Mouse (Mus musculus) cerebellum, adult 11 months (tissue): ENCODE data around the gene Atoh8.

ENCODE experiments used
- DNase-seq: peaks from one replicate; pipeline ENCODE4 v3.0.0; 2022

The Atoh8 gene

GRCm38 (mm10) chr6:72235098-72235806, at the start of gene Atoh8:
Gene Atoh8, minus strand, starts transcription at chr6:72235577.
- peak; percentile 60 for DNase-seq

GRCm38 (mm10) chr6:72283914-72284313, 48.5 kb upstream of the Atoh8 start:
- DNase-seq, result no peak

DNA sequence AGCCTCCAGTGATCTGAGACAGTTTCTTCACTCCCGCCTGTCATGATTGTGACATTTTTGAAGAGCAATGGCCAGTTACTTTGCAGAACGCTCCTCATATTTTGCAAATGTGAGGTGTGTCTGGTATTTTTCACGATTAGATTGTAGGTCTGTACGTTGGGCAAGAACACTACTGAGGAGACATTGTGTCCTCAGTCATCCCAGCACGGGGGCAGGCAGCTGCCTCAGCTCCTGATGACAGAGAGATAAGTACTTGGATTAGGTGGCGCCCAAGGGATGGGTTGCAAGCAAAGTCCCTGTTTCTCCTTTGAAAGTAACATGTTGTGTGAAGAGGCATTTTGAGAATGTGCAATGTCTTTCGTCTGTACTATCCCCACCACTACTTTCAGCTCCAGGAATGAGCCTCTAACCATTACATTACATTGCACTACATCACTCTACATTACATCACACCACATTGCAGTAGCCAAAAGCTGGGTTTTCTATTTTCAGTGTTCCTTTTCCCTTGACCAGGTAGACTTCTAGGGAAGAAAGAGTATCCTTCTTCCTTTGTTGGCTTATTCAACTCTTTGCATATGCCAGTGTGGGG, 45.1 kb upstream of the Atoh8 start:
- no peak for DNase-seq

DNA sequence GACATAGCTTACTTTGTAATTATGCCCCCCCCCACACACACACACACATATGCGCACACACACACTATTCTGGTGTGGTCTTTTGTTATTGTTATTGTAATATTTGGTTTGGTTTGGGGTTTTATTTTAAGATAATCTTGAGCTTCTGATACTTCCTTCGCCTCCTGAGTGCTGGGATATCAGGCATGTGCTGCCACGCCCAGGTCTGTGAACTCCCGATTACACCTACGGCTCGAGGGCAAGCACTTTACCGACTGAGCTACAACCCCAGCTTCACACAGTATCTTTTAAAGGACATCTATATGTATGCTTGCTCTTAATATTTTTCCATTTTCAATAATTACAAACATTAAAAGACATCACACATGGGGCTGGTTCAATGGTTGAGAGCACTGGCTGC, 44.1 kb upstream of the Atoh8 start:
- DNase-seq, result no peak

DNA sequence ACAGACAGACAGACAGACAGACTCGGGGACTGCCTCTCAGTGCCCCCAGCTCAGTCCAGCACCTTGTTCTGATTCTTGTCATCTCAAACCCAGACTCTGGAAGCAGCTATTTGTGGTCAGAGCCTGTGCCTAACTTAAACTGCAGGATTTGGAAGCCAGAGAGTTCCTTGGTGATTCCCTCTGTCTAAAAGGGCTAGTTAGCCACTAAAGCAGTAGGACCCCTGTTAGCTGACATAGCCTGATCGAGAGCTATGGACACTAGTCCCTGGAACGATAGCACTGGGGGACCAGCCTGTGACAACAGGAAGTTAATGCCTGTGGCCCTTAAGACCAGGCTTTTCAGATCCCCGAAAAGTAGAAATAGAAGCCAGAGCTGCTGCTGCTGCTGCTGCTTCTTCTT, 43.5 kb upstream of the Atoh8 start:
- DNase-seq, result no peak

DNA sequence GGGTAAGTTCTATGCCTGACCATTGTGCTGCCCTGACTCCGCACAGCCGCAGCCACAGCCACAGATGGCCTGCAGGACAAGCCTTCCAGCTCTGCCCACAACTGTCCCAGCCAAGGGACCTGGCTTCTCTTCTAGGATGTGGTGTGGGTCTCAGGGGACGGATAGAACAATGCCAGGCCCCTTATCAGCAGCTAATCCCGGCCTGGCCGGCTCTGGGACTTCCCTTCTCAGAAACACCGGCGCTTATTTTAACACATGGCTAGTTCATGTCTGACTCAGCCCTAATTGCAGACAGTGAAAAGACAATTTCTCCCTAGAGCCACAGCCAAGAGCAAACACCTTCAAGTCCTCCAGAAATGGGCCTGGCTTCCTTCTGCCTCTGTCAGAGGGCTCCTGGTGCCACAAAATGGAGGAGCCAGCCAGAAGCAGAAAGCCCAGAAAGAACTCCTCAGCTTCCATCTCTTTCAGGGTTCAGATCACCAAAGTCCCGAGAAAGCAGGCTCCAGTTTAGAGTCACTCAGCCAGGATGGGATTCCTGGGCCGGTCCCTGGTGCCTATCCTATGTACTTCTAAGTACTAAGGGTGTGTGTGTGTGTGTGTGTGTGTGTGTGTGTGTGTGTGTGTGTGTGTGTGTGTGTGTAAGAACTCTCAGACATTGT, 42.3 kb upstream of the Atoh8 start:
- no peak for DNase-seq

DNA sequence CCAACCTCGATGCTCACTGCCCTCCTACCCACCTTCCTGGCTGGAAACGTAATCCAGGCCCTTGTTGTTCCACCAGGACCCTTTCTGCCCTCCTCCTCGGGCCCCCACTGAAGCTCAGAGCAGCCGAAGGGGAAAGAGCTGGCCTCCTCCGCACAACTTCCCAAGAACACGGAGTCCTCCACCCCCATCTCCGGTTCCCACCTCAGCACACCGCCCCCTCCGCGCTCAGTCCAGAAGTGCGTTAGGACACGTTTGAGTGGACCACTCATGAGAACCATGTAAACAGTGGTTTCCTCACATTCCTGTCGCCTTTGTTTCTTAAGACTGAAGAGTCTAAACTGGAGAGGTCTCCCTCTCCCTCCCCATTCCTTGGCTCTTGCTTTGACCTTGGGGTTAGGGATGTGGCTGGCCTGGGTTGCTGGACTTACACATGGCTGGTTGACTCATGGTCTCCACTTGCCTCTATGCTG, 41.6 kb upstream of the Atoh8 start:
- DNase-seq, result no peak

GRCm38 (mm10) chr6:72276141-72276540, 40.8 kb upstream of the Atoh8 start:
- no peak for DNase-seq

GRCm38 (mm10) chr6:72275527-72275926, 40.1 kb upstream of the Atoh8 start:
- DNase-seq, result no peak

GRCm38 (mm10) chr6:72273153-72273552, 37.8 kb upstream of the Atoh8 start:
- no peak for DNase-seq

DNA sequence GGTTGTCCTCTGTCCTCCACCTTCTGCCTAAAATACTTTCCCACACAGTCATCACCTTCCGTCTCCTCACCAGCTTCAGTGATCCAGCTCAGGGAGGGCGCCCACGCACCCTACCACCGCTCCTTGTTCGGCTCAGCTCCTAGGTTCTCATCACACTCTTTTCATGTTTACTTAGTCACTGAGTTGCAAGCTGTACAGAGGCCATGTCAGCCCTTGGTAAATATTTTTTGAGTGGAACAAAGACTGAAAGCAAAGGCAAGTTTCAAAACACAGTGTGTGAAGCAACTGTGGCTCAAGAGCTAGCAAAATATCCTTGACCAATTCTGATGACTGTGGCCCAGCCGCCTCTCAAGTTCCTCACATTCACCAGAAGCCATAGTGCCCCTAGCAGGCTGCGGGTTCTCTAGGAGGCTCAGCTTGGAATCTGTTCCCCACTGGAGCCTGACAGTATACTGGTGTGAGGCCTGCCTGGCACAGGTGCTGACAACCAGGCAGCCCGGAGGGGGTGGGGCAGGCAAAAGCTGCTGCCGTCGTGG, 36.9 kb upstream of the Atoh8 start:
- no peak for DNase-seq

DNA sequence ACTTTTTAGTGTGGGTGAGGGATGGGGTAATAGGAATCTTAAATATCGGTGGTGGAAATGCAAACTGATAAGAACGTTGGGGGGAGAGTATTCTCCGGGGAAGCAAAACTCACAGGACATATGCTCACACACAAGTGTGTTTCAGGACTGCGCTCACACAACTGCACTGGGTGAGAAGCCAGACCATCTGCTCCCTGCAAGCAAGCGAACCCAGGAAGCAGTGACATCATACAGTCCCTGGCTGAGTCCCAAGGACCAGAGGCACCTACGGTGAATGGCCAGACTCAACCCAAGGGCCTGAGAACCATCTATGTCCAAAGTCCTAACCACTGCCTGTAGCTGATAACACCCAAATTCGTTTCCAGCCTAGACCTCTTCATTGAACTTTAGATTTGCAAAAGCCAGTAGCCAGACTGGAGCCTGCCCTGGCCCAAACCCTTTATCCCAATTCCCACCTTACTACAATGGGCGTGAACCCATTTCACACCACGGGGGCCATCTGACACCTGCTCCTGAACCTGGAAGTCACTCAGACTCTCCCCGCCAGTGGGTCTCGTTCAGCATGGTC, 35.7 kb upstream of the Atoh8 start:
- peak; percentile 78 for DNase-seq

DNA sequence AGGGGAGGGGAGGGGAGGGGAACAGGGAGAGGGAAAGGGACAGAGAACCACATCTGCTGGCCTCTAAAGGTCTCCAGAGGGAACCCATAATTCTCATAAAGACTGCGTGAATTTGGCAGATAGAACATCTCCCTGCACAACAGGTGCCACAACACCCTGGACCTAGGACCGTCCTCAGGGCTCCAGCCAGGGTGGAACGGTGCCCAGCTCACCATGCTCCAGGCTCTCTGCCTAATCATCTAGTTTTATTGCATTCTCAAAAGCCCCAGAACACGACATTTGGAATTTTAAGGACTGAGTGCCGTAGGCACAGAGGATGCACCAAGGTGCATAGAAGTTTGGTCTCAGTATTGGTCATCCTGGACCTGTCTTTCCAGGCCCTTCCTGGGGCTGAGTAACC, 34.9 kb upstream of the Atoh8 start:
- DNase-seq, result no peak

DNA sequence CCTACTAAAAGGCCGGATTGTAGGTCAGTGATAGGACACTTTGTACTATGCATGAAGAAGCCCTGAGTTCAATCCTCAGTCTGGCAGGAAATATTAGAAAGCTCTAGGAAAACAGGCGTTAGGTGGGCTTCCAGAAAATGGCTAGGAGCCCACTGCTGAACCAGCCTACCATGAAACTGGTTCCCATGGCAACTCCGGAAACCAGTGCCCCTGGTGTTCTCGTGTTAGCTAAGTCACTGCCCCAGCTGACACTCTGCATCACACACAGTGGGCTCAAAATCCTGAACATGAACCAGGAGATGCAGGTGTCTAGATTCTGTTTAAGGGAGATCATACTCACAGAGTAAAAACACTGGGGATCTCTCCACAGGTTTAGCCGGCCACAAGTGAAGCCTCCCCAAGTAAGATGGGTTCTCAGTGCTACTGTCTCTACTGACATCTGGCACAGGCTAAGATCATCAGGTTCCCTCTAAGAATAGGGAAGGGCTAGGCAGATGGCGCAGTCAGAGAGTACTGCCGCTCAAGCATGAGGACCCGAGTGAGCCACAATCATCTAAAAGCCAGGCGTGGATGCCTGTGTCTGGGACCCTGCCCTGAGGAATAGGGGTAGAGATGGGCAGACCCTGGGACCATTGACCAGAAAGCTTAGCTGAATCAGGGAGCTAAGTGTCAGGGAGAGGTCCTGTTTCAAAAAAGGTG, 32.9 kb upstream of the Atoh8 start:
- DNase-seq, result no peak

DNA sequence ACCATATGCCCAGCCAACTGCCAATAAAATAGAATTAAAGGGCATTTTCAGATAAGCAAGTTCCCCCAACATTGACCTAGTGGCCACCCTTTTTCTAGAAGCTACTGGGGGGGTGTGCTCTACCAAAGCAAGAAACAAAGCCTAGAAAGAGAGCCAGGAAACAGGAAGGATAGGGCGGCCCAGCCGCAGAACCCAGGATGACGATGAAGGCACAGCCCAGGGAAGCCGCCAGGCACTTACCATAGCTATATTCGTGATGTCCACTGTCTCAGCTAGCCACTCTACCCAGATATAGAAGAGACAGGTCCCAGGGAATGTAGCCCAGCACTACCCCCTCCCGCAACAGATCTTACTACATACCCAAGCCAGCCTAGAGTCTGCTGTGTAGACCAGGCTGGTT, 30.3 kb upstream of the Atoh8 start:
- DNase-seq, result no peak

DNA sequence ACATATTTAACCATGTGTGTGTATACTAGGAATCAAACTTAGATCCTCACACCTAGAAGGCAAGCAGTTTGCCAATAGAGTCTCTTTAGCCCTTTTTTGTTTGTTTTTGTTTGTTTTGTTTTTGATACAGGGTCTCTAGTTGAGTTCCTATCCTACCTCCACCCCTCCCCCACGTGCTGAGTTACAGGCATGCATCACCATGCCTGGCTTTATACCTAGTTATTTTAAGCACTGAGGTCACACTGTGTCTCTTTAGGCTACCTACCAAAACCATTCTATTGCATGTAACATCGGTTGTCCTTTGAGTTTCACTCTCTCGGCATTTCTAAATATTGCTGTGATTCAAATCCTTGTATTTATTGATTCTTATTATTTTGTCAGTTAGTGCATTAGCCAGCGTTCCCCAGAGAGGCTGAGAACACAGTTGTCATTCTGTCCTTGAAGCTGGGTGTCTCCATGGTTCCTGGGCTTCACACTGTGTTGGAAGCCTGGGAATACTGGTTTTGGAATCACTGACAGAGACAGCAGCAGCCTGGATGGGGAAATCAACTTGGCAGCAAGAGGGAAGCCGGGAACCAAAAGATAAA, 28.4 kb upstream of the Atoh8 start:
- no peak for DNase-seq

GRCm38 (mm10) chr6:72261683-72262320, 26.4 kb upstream of the Atoh8 start:
- no peak for DNase-seq

GRCm38 (mm10) chr6:72260981-72261682, 25.8 kb upstream of the Atoh8 start:
- peak; percentile 85 for DNase-seq

GRCm38 (mm10) chr6:72259474-72259873, 24.1 kb upstream of the Atoh8 start:
- no peak for DNase-seq

GRCm38 (mm10) chr6:72255294-72255693, 19.9 kb upstream of the Atoh8 start:
- DNase-seq, result peak; percentile 60

- no peak for DNase-seq
Measured at GRCm38 (mm10) chr6:72254588-72255075, 19.3 kb upstream of the Atoh8 start.
